Mouse (Mus musculus): ENCODE results near the gene Tstd1.
A peak's percentile ranks its signal among the peaks of the same experiment; 100 is the strongest.

Gene Tstd1

GRCm38 (mm10) chr1:171418660-171419059, at the start of gene Tstd1:
Gene Tstd1 (plus strand): TSS chr1:171418872.
- DNase-seq (ENCODE audit: low read depth, low spot score) = no peak

DNA sequence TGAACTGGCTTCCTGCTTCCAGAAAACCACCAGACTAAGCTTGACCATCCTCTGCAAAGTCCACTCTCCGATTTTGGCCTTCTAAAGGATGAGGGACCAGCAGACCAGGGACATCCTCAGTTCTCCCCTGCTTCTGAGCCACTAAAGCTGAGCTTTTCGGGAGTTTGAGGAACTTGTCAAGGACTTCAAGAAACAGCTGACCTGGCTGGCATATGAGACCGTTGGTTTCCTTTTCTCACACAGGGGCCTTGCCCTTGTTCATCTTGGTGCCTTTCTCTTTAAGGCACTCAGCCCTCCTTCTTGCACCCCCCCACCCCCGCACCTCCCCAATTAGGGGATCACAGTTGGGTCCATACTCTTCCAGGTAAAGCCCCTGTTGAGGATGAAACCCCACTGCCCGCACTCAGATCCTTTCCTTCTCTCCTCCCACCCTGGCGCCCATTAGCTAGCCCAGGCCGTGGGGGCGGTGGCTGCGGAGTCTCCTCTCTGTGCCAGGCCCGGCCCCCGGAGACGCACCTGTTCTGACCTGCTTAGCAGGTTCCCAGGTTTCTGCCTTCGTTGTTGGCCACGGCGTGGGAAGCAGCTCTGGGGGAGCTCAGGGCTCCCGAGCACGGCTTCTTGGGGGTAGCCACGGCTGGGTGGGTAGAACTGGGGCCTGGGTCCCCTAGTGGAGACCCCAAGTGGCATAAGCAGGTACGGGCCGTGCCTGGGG, 48.7 kb upstream of the Tstd1 start, which contains the start of gene Nectin4:
Gene Nectin4 (plus strand): TSS at position 255 of the 712 bp plus-strand sequence.
- DNase-seq (ENCODE audit: low read depth, low spot score) = peak; percentile 18

GRCm38 (mm10) chr1:171372880-171373279, 45.8 kb upstream of the Tstd1 start:
- DNase-seq (ENCODE audit: low read depth, low spot score) = no peak

GRCm38 (mm10) chr1:171373946-171374345, 44.7 kb upstream of the Tstd1 start:
- DNase-seq (ENCODE audit: low read depth, low spot score) = no peak

DNA sequence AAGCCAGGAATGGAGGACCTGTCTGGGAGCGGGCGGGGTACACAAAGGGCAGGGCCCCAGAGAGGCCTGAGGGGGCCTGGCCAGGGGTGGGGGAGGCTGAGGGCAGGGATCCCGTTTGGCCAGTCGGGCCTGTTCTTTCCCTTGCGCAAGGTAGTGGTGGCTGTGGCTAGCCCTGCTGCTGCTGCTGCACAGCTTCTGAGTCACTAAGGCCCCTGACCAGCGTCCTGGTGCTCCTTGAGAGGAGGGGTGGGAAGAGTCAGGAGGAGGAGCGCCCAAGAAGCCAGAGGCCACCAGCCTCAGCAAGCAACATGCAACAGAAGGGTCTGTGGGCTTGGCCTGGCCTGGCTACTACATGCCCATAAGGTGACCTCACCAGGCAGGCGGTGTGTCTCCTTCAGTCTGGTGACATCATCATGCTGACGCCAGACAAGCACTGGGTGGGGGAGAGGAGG, 43.0 kb upstream of the Tstd1 start:
- DNase-seq (ENCODE audit: low read depth, low spot score) = no peak

DNA sequence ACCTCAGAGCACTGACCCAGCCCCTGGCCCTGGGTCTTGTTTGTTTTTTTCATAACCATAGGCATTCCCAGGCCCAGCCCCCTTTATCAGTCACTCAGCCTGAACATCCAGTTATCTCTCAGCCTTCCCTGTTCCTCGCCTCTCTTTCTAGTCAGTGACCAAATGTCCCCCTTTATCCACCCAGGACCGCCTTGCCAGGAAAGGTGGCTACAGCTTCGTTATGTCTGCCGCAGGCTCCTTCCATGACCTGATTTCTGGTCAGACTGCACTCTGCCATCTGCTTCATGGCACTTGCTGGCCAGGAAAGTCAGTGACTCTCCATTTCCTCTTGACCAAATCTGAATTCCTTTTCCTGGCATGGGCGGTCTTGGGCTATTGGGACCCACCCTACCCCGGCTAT, 40.4 kb upstream of the Tstd1 start:
- DNase-seq (ENCODE audit: low read depth, low spot score) = peak; percentile 81

DNA sequence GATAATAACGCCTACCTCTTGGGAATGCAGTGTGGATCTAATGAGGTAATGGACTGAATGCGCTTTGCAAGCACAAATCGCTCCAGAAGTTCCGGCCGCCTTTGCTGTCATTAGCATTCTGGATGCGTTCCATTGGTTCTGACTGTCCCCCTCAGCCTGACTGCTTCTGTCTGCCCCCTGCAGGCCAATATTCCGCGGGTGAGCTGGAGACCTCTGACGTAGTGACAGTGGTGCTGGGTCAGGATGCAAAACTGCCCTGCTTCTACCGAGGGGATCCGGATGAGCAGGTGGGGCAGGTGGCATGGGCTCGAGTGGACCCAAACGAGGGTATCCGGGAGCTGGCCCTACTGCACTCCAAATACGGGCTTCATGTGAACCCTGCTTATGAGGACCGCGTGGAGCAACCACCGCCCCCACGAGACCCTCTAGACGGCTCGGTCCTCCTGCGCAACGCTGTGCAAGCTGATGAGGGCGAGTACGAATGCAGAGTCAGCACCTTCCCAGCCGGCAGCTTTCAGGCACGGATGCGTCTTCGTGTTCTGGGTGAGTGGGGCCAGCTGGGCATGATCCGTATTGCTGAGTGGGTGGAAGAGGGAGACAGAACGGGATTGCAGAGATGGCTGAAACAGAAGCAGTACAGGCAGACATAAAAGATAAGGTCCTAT, 38.6 kb upstream of the Tstd1 start:
- DNase-seq (ENCODE audit: low read depth, low spot score) = peak; percentile 95

- no peak for DNase-seq (ENCODE audit: low read depth, low spot score)
Measured at GRCm38 (mm10) chr1:171382096-171382620, 36.5 kb upstream of the Tstd1 start.

DNA sequence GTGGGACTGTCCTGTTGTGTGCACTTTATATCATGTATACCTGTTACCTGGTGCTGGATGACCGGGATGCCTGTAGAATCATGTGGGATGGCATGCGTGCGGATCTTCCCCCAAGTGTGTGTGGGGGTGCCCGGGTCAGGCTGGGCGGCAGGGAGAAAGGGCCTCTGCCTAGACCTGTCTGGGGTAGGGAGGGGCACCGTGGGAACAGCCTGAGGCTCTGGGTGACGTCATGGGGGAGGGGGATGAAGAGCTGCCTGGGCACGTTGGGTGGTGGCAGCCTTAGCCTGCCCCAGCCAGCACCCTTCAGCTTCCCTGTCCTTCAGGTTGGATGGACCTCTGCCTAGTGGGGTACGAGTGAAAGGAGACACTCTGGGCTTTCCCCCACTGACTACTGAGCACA, 34.3 kb upstream of the Tstd1 start:
- DNase-seq (ENCODE audit: low read depth, low spot score) = no peak

GRCm38 (mm10) chr1:171385171-171385570, 33.5 kb upstream of the Tstd1 start:
- DNase-seq (ENCODE audit: low read depth, low spot score) = no peak

- DNase-seq (ENCODE audit: low read depth, low spot score) = no peak
Measured at GRCm38 (mm10) chr1:171387099-171387498, 31.6 kb upstream of the Tstd1 start.

- DNase-seq (ENCODE audit: low read depth, low spot score) = peak; percentile 56
Measured at GRCm38 (mm10) chr1:171388376-171389102, 30.1 kb upstream of the Tstd1 start, which contains the start of gene Arhgap30. Gene Arhgap30 (plus strand): TSS chr1:171388954.

- peak; percentile 32 for DNase-seq (ENCODE audit: low read depth, low spot score)
Measured at GRCm38 (mm10) chr1:171390101-171390500, 28.6 kb upstream of the Tstd1 start.

DNA sequence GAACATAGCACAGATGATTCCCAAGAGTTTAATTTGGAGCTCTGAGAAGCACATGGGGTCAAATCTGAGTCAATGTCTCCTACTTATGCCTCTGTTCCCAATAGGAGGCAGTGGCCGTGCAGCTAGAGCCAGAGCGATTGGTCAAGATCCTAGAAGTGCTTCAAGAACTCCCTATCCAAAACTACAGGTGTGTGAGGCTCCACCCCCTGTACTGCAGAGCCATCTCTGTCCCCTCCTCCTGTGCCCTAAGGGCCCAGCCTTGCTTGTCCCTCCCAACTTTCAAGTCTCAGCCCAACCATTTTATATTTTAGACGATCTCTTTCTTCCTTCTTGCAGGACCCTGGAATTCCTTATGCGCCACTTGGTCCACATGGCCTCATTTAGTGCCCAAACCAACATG, 16.9 kb upstream of the Tstd1 start:
- DNase-seq (ENCODE audit: low read depth, low spot score) = no peak

DNA sequence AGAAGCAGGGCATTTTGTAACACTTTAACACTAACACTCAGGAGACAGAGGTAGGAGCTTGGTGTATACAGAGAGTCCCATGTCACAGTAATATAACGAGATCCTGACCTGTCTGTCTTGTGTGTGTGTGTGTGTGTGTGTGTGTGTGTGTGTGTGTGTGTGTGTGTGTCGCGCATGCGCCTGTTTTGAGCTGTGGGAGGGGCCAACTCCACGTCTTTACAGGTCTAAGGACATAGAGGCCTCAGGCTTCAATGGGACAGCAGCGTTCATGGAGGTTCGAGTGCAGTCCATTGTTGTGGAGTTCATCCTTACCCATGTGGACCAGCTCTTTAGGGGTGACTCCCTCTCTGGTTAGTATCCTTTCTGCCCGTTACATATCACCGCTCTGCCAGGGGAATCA, 15.7 kb upstream of the Tstd1 start:
- DNase-seq (ENCODE audit: low read depth, low spot score) = no peak

DNA sequence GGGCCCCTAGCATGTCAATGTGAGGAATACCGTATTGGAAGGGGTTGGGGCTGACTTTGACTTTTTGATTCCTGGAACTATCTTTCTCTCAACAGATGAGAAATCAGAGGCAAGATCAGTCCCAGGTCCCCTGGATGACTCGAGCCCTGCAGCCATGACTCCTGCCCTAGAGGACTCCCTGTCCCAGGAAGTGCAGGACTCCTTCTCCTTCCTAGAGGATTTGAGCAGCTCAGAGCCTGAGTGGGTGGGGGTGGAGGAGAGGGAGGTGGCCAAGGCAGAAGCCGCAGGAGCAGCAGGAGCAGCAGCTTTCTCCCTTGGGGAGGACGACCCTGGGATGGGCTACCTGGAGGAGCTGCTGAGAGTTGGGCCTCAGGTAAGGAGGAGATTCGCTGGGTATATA, 11.4 kb upstream of the Tstd1 start:
- DNase-seq (ENCODE audit: low read depth, low spot score) = no peak

DNA sequence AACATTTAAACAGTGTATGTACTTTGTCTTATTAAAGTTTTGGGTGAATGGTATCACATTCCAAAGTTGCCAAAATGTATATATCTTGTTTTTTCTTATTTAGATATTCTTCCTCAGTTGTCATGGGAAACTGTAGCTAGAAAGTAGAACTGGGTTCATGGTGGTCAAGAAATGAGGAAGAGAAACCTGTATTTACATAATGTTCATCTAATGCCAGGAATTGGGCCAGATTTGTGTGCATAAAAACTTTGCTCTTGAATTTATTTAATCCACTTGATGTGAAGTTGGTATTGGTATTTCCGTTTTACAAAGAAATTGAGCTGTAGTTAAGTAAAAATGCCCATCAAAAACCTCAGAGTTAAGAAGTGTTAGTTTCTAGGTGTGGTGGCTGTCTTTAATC, 8.4 kb upstream of the Tstd1 start:
- no peak for DNase-seq (ENCODE audit: low read depth, low spot score)

- peak; percentile 98 for DNase-seq (ENCODE audit: low read depth, low spot score)
Measured at GRCm38 (mm10) chr1:171410947-171411484, 7.7 kb upstream of the Tstd1 start, which contains the start of gene Usf1. Gene Usf1 (plus strand): TSS chr1:171411313.

DNA sequence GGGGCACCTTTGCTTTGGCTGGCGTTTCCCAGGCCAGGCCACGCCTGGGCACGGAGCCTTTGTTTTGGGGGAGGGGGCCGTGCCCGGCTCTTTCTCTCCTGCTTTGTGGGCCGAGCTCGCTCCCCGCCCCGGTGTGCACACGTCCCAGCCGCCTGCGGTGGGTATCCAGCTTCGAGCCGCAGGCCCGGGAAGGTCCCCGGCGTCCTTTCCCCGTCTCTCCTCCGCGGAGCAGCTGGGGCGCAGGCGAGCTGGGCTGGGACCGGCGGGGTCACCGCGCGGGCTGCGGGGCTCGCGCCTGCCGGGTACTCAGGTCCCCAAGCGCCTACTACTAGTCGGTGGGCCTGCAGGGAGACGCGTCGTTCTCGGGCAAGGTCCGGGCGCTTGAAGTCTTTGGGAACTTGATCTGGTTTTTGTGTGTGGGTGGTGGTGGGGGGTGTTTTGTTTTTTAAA, 7.2 kb upstream of the Tstd1 start:
- DNase-seq (ENCODE audit: low read depth, low spot score) = no peak

DNA sequence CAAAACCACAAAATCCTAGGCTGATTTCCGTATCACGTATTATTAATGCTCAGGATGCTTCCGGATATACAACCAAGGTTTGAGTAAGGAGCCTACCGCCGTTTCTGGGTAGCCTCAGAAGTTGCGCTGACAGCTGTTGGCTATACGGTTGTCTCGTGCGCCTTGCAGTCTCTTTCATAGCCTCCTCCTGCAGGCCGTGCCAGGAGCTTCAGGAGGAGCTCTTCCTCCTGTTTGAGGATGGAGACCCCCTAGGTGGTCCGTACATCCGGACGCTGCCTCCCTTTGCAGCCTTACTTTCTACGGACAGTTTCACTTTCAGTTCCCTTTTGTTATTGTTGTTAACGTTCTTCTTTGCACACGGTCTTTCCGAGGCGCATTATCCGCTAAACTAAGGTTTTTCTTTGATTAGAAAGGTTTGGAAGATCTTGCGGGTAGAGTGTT, 6.7 kb upstream of the Tstd1 start:
- DNase-seq (ENCODE audit: low read depth, low spot score) = peak; percentile 58

DNA sequence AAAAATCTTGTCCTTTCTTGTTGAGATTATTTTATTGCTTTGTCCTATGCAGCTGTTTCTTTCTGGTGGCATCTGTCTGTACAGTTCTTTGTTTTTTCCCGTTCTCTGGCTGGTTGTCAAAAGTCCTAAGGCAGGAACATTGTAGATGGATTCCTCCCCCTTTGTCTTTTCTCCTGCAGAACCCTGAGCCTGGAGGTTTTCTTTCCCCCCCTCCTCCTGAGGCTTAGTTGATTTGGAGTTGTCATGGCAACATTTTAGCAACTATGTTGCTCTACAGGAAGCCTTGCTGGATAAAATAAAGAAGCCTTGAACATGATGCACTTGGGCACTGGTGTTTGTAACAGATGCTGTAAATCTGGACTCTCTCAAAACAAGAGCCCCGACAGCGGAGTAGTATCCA, 6.2 kb upstream of the Tstd1 start:
- peak; percentile 75 for DNase-seq (ENCODE audit: low read depth, low spot score)

DNA sequence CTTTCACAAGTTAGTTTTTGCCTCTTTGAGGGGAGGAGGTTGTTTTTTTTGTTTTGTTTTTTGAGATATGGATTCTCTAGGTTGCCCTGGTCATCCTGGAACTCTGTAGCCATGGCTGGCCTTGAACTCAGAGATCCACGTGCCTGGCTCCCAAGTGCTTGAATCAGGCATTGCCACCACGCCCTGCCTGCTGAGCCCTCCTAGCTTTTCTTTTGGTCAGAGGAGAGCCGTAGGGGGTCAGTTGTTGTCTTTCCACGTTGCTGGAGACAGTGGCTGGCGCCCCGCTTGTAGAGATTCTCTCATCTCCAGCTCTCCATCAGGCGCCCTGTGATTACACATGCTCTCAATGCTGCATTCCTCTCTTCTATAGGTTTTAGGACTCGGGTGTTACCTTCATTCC, 5.1 kb upstream of the Tstd1 start:
- no peak for DNase-seq (ENCODE audit: low read depth, low spot score)

Measured in brain, adult 2 months (tissue).